Mouse (Mus musculus): ENCODE measurements around the gene Ppp1ca.

Gene Ppp1ca

GRCm38 (mm10) chr19:4242416-4242815 lies 50.6 kb downstream of the Ppp1ca start:
- no peak for DNase-seq

GRCm38 (mm10) chr19:4244775-4245174 lies 52.9 kb downstream of the Ppp1ca start:
- DNase-seq = no peak
